Mouse (Mus musculus) lung, postnatal 10 days (tissue): ENCODE measurements around the gene Stum.

Experiments used
- DNase-seq: peaks from one replicate; pipeline ENCODE4 v3.0.0; 2021

Gene Stum

DNA sequence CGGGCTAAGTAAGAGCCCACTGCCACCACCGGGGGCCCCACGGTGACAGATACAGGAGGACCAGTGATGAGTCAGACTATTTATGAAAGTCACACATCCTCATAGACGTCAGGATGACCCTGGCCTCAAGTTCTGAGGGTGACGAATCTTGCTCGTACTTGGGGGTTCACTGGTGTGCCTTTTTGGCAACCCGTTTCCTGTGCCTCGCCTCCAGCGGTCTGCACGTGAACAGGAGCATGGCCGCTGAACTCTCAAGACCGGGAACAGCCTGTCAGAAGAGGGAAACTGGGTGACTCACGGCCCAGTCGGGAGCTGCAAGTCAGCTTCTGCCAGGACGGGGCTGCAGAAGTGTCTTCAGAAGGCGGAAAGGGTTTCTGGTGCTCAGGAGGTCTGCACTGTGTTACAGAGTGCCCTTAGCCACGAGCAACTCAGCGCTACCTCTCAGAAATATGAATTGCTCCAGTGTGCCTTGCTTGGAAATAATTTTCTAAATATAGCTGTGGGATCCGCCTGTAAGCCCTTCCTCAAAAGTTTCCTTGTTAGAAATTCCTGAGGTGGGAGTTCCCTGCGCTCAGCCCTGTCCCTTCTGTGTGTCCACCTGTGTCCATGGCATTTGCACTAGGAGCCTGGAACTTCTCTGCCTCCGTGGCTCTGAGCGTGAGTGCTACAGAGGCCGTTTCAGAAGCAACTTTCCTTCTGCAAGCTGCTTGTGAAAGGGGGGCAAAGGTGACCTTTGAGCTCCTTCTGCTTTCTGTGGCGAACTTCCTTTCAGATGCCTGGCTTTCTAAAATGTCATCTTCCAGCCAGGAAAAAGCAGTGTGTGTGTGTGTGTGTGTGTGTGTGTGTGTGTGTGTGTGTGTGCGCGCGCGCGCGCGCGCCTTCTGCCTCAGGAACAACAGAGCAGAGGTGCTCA is 79.4 kb downstream of the Stum start:
- peak; percentile 73 for DNase-seq

- DNase-seq: no peak
These were observed 80.0 kb downstream of the Stum start for GRCm38 (mm10) chr1:180403357-180403693.

- DNase-seq: peak; percentile 72
These were observed 80.7 kb downstream of the Stum start for GRCm38 (mm10) chr1:180402481-180403081.

- DNase-seq: no peak
These were observed 81.6 kb downstream of the Stum start for GRCm38 (mm10) chr1:180401725-180402124.

- DNase-seq: no peak
These were observed 82.4 kb downstream of the Stum start for GRCm38 (mm10) chr1:180400691-180401455.

GRCm38 (mm10) chr1:180398446-180398845 is 84.9 kb downstream of the Stum start:
- DNase-seq: no peak

DNA sequence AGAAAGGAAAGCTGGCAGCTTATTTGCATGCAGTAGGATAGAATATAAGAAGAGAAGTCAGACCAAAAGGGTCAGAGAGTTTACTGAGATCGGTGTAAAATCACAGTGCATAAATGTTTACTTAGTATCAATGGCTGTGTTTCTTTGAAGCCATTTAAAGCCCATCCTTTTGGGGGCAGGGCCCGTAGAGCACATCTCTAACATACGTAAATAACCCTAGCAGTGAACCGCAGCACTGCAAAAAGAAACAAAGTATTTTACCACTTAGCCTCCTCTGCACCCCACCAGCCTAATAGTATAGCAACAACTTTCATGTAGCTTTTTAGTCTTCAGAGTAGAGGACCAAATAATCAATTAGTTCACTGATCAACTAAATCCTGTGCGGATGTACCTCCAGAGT is 85.6 kb downstream of the Stum start:
- no peak for DNase-seq

DNA sequence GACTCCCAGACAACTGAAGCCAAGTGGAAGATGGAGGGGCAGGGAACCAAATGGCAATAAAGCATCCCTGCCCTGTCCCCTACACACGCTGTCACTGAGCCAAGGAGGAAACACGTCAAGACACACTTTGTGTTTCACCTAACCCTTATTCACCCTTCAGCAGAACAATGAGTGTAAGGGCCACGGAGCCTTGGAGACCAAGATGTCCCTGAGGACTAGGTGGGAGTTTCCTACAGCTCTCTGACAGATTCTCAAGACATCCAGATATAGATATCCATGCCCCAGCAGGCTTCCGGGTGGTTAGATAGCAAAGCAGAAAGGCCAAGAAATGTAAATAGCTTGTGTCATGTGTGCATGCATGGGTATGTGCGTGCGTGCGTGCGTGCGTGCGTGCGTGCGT is 89.4 kb downstream of the Stum start:
- peak; percentile 35 for DNase-seq

DNA sequence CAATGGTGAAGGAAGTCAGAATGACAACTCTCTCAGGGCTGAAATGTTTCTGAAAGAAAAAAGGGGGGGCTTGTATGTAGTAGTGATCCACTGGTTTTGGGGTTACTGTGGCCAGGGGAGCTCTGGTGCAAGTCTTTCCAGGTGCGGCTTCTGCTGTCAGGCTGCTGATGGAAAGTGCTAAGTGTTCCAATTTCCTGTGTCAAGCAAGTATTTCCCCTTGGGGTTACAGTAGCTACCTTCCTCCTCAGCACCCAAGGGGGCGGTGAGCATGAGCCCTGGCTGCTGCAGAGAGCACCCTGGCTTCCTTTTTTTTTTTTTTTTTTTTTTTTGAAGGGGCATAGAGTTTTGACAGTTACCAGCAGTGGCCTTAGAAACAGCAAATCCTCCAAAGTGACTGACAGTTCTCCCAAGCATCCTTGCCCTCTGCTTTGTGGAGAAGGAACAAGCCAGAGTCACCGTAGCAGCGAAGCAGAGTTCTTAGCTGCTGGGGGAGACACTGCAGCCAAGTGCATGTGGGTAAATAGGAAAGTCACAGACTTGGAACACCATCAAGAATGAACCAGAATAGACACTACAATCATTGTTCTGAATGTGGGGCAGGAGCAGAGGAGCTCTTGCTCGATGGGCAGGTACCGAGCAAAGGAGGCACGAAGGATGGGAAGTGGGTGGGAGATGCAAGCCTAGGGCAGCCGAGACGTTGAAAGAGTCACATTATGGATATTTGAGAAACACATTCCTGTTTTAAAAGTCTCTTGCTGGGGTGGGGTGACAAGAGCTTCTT is 90.1 kb downstream of the Stum start:
- DNase-seq: no peak

GRCm38 (mm10) chr1:180392137-180392798 is 91.0 kb downstream of the Stum start:
- DNase-seq: no peak

DNA sequence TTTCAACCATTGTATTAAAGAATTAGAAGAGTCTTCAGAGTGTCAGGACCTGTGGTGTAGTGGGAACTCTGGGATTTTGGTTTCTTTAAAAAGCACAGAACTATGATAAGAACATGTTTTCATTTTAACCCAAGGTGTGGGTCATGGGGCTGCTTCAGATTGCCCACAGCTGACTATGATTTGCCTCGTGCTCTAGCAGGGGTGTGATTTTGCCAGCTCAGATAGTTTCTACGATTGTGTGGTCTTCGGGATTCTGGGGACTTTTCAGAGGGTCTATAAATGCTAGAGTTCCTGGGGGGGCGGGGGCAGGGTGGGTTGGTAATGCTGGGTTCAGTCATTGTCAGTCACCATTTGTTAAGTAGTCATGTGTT is 91.7 kb downstream of the Stum start:
- no peak for DNase-seq

- peak; percentile 43 for DNase-seq
These were observed 92.3 kb downstream of the Stum start for GRCm38 (mm10) chr1:180390746-180391574.

- peak; percentile 46 for DNase-seq
These were observed 93.0 kb downstream of the Stum start for GRCm38 (mm10) chr1:180390321-180390731.

GRCm38 (mm10) chr1:180389213-180389760 is 94.0 kb downstream of the Stum start:
- peak; percentile 54 for DNase-seq

GRCm38 (mm10) chr1:180388481-180388880 is 94.8 kb downstream of the Stum start:
- no peak for DNase-seq

- no peak for DNase-seq
These were observed 95.4 kb downstream of the Stum start for GRCm38 (mm10) chr1:180387750-180388480.

- peak; percentile 99 for DNase-seq
These were observed 96.2 kb downstream of the Stum start for GRCm38 (mm10) chr1:180386951-180387749.

GRCm38 (mm10) chr1:180385308-180385707 is 98.0 kb downstream of the Stum start:
- DNase-seq: no peak

- DNase-seq: peak; percentile 49
These were observed 98.8 kb downstream of the Stum start for GRCm38 (mm10) chr1:180384486-180384885.
